Mouse (Mus musculus): ENCODE results near the gene Zdhhc14.

Zdhhc14 gene

GRCm38 (mm10) chr17:5504969-5505368 is 12.6 kb downstream of the Zdhhc14 start:
- DNase-seq (ENCODE audit: low spot score in 2 of 2) = peak in 1 of 2 experiments; percentile 26

GRCm38 (mm10) chr17:5506553-5506952 is 14.2 kb downstream of the Zdhhc14 start:
- peak; percentile 50 to 66 for DNase-seq (ENCODE audit: low spot score in 2 of 2)

DNA sequence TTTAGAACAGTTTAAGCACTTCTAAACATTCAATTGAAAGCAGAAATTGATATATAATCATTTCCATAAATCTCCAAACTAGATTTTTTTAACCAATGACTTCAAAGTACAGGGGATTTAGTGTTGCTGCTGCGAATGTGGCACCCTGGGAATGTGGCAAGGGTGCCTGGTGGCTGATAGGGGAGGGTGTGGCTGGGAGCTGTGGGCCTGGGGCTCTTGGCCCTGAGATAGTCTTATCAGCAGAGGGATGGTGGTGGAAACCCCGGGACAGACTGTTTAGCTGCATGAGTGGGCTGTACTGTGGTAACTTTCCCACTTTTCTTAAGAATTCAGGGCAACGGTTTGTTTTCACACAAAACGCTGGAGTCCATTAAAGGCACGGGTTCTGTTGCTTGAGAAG is 14.6 kb downstream of the Zdhhc14 start:
- peak; percentile 56 to 70 for DNase-seq (ENCODE audit: low spot score in 2 of 2)

- DNase-seq (ENCODE audit: low spot score in 2 of 2) = no peak
Measured at GRCm38 (mm10) chr17:5508030-5508429, 15.7 kb downstream of the Zdhhc14 start.

GRCm38 (mm10) chr17:5510564-5510963 is 18.2 kb downstream of the Zdhhc14 start:
- peak; percentile 37 to 50 for DNase-seq (ENCODE audit: low spot score in 2 of 2)

- no peak for DNase-seq (ENCODE audit: low spot score in 2 of 2)
Measured at GRCm38 (mm10) chr17:5511724-5512123, 19.4 kb downstream of the Zdhhc14 start.

DNA sequence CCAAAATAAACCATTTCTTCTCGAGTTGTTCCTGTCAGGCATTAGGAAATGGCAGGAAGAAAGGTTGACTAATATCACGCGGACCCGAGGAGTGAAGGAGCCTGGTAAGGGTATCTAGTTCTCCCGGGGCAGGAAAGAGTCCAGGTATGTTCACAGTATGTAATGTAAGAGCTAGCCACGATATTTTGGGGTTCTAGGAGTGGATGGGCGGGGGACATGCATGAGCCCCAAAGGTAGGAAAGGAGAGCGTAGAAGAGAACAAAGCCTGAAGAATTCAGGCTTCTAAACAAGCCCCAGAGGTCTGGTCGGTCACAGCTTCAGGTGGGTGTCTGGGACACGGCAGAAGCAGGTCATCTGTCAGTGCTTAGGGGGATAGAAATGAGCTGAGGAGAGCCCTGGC is 27.1 kb downstream of the Zdhhc14 start:
- no peak for DNase-seq (ENCODE audit: low spot score in 2 of 2)

DNA sequence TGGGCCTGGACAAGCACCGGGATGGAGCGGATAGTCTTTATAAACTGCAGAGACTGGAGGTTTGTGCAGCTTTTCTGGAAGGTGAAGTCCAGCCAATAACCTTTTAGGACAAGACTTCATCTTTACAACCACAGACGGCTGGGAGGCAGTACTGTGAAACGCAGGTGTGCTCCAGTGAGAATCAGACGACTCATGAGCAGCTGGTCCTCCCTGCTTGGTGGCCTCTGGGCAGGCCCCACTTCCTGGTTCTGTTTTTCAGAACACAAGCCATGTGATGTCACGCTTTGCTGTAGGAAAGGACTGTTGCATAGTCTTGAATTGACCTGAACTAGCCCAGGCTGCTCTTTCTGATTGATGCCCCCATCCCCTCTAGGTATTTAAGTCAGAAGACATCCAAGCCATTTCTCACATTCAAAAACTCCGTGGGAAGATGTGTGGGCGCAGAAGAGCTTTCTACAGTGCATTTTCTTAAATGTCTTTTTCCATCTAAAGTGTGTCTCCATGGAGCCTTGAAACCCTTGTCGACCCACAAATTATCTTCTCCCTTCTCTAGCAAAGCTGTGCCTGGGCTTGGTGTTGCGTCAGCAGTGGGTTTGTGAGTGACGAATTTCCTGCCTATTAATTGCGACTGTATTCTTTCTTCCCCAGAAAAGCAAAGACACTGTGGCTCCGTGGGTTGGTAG is 27.7 kb downstream of the Zdhhc14 start:
- DNase-seq (ENCODE audit: low spot score in 2 of 2) = no peak

GRCm38 (mm10) chr17:5521532-5521931 is 29.2 kb downstream of the Zdhhc14 start:
- no peak for DNase-seq (ENCODE audit: low spot score in 2 of 2)

DNA sequence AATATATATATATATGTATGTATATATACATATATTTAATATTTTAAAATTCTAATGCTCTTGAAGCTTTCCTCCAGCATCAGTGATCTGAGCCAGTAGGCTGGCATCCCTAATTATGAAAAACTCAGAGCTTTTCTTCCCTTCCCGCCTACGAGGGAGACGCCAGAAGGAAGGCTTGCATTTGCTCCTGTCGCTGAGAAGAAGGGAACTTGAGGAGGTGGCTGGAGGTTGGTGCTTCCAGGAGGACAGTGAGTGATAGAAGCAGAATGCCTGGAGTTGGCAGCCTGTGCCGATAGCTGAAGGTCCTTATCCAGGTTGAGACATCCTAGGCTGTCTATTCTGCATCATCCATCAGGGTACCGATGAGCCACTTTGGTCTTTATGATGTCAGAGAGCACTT is 37.2 kb downstream of the Zdhhc14 start:
- DNase-seq (ENCODE audit: low spot score in 2 of 2) = no peak

DNA sequence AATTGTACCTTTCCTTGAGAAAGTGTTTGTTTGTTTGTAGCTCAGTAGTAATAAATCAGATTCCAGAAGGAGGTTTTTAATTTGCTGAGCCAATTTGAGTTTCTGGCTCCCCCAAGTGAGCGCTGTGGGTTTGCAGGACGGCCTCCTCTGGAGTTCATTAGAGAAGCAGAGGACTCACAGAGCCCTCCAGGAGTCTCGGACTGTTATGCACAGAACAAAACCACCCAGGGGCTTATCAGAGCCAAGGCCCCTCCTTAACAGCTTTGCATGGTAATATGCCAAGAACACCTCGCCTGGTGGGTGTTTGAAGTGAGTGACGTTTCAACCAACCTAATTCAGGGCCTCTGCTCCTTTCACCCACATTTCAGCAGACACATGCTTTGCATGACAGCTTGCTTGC is 40.5 kb downstream of the Zdhhc14 start:
- DNase-seq (ENCODE audit: low spot score in 2 of 2) = no peak

DNA sequence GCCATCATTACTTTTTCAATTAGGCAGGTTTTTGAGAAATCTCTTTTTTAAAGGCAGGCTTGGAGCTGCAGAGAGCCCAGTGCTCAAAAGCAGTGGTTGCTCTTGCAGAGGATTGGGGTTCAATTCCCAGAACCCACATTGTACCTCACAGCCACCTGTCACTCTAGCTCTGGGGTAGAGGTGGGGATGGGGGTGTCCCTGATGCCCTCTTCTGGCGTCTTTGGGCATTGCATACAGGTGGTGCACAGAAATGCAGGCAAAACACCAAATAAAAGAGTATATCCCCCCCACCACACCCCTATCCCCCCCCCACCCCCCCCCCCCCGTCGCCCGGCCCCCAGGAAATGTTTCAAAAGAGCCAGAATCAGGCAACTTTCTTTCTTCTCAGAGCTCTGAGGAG is 43.0 kb downstream of the Zdhhc14 start:
- DNase-seq (ENCODE audit: low spot score in 2 of 2) = peak; percentile 32 to 69

DNA sequence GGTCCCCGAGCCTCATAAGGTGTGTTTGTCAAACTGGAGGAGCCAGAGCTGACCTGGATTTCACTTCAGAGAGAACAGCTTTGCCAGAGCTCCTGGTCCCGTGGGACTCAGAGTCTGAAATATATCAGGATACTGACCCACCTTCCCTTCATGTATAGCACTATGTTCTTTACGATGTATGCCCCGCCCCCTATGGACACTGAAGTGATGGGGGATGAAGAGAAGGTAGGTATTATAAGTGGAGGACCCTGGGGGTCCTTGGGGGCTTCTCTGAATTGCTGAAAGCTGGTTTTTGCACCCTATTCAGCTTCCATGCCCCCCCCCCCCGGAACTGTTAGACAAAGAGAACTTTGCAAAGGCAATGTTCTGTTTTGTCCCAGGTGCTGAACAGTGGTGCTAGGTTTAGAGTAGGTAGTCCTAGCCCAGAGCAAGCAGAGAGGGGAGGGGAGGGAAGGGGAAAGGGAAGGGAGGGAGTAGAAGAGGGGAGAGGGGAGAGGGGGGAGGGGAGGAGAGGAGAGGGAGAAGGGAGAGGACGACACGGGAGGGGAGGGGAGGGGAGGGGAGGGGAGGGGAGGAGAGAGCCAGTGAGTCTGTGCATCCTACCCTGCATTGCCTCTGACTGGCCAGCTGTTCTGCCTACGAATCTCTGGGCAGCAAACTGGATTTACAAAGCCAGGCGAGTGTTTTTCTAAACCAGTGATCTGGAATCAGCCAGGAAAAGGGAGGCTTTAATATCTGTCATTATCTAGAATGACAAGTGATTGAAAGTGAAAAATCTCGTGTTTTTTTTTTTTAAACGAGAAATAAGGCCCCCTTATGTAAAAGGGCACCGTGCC is 44.1 kb downstream of the Zdhhc14 start:
- DNase-seq (ENCODE audit: low spot score in 2 of 2) = no peak

- DNase-seq (ENCODE audit: low spot score in 2 of 2) = no peak
Measured at GRCm38 (mm10) chr17:5537095-5537575, 44.8 kb downstream of the Zdhhc14 start.

- no peak for DNase-seq (ENCODE audit: low spot score in 2 of 2)
Measured at GRCm38 (mm10) chr17:5542177-5542576, 49.8 kb downstream of the Zdhhc14 start.

- DNase-seq (ENCODE audit: low spot score in 2 of 2) = no peak
Measured at GRCm38 (mm10) chr17:5544065-5544464, 51.7 kb downstream of the Zdhhc14 start.

- no peak for DNase-seq (ENCODE audit: low spot score in 2 of 2)
Measured at GRCm38 (mm10) chr17:5545065-5545464, 52.7 kb downstream of the Zdhhc14 start.

- DNase-seq (ENCODE audit: low spot score in 2 of 2) = no peak
Measured at GRCm38 (mm10) chr17:5548546-5548945, 56.2 kb downstream of the Zdhhc14 start.

DNA sequence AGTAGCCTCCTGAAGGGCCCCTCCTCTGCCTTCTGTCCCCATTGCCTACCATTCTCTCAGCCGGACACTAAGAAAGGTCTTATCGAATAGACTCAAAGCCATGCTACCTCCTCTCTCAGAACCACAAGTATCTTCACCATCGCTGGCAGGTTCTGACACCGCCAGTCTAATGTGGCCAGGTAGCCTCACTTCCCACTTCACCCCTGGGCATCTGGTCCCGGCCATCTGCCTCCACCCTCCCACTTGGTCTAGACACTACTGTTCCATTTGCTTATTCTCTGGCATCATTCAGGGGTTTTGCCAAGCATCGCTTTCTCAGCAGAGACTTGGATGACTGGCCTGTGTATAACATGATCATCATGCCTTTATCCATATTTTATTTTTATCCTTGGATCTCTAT is 57.1 kb downstream of the Zdhhc14 start:
- DNase-seq (ENCODE audit: low spot score in 2 of 2) = no peak

DNA sequence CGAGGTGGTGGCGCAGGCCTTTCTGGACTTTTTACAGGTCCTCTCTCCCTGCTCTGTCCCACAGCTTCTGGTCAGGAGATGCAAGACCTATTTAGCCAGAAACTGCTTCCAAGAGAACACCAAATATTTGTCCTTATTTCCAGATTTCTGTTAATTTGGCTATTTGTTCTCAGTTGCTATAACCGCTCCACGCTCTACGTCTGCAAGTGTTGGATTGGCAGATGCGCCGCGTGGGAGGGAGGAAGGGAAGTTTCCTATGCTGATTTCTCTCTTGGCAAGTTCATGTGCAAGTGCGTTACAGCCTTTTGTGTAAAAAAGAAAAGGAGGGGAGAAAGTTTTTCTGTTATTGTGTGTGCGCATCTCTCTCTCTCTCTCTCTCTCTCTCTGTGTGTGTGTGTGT is 58.1 kb downstream of the Zdhhc14 start:
- DNase-seq (ENCODE audit: low spot score in 2 of 2) = no peak

DNA sequence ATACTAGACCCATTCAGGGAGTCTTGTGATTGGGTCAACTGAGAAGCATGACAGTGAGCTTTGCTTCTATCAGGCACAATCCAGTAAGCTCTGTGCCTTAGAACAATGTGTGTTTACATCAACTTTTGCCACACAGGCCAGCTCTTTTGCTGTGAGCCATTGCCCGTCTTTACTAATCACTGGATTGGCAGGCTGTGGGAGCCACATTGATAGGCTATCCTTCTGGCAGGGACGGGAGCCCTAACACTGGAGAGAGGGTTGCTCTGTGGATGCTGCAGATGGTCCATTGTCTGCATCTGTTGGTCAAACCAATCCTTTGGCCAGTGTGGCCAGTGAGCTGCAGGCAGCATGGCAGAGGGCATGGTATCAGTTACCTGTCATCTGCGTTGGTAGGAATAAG is 58.8 kb downstream of the Zdhhc14 start:
- DNase-seq (ENCODE audit: low spot score in 2 of 2) = no peak

DNA sequence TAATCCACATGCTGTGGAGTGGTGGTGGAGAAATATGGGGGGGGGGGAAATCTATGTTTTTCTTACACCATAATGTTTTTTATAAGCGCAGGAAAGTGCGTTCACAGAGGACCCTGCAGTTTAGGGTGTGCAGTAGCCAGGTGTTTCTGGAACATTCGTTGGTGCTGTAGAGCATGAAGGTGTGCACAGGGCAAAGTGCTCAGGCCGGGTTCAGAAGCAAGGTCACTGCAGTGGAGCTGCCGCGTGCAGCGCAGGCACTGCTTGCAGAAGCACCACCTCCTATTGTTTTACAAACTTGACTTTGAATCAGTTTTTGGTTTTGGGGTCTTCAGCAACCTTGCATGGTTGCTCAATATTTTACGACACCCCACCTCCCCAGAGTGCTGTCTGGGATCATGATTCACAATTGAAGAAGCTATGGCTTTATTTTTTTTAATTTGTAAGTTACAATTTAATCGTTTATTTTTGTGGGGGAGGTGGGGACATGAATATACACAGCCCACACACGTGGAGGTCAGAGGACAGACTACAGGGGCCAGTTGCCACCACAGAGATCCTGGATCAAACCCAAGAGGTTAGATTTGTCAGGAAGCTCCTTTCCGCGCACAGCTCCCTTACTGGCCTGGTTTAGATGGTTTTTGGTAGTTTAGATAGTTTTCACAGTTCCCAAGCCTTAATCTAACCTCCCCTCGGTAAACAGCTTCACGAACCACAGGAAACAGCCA is 59.8 kb downstream of the Zdhhc14 start:
- DNase-seq (ENCODE audit: low spot score in 2 of 2) = no peak
